Mouse (Mus musculus) urinary bladder, postnatal 25 days (tissue): ENCODE data around the gene Cideb.

Experiments used
- DNase-seq: peaks from one replicate; pipeline ENCODE4 v3.0.0; 2022; ENCODE audit warnings: low spot score

Gene Cideb

DNA sequence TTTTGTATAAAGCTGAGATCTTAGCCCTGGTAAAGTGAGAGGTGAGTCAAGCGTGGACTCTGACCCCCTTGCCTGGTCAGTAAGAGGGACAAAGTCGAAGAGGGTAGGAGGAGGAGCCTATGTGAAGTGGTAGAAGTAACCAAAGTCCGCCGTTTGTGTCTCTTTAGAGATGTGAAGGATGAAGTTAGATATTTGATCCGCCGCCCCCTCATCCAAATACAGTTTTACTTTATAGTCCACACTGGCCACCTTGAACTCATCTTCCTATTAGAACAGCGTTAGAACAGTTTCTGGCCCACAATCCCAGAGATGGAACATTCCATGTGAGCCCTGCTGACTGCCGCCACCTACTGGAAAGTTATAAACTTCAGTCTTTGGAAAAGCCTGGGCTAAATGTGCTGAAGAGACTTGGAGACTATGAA, at the start of gene Cideb:
Gene Cideb, minus strand, starts transcription at position 96 of the 422 bp plus-strand sequence.
- no peak for DNase-seq

DNA sequence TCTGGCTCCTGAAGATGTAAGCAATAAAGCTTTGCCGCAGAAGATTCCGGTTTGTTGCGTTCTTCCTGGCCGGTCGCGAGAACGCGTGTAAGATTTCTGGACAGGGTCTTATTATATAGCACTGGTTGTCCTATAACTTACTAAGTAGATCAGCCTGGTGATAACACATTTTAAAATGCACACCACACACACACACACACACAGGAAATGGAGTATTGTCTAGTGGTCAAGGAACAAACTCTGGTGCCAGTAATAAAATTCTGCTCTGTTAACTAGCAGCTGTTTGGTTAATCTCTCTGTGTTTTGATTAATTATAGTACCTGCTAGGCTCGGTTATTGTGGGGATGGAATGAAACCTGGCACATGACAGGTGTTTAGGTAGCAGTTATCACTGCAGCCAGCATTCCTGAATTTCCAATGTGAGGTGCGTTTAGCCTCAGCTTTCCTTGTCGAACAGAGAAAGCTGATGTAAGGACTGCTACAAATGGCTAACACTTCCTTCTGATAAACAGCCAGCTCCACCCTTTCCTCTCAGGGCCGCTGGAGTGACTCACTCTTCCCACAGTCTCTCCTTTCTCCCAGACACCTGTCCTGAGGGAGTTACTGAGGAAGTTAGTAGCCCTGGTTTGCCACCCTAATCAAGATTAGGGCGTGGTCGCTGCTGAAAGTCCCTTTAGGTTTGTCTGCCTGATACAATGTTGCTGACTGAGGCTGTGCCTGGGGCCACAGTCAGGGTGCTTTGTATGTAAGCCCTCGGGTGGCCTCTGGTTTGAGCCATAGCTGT, 37.3 kb upstream of the Cideb start:
- DNase-seq: peak; percentile 3

DNA sequence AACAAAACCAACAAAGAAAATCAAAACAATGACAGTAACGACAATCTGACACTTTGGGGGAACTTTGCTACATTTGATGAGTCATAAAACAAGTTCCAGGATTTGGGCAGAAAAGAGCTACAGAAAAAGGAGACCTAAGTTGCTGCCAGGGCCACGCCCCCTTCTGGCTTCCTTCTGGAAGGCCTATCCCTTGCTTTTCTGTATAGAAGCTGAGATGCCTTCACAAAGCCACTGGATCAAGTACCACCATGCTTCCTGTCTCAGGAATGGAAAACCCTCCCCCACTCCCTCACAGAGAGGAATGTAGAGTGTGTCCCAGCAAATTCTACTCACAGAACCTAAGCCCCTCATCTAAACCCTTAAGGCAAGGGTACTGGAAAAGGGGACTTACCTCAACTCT, 35.7 kb upstream of the Cideb start:
- DNase-seq: peak; percentile 5

DNA sequence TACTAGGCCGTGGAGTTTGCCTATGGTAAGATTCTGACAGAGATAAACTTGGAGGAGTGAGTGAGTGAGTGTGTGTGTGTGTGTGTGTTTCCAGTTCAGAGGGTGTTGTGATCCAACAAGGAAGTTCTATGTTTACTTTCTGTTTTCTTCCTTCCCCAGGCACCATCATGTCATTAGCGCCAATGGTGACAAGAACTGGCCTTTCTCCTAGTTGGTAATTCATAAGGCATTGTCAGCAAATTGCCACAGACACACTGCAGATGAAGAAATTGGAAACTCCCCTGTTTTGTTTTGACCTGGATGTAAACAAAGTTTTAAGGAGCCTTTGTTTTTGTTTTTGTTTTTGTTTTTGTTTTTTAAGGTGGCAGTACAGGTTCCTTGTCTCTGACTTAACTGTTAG, 35.2 kb upstream of the Cideb start:
- no peak for DNase-seq

DNA sequence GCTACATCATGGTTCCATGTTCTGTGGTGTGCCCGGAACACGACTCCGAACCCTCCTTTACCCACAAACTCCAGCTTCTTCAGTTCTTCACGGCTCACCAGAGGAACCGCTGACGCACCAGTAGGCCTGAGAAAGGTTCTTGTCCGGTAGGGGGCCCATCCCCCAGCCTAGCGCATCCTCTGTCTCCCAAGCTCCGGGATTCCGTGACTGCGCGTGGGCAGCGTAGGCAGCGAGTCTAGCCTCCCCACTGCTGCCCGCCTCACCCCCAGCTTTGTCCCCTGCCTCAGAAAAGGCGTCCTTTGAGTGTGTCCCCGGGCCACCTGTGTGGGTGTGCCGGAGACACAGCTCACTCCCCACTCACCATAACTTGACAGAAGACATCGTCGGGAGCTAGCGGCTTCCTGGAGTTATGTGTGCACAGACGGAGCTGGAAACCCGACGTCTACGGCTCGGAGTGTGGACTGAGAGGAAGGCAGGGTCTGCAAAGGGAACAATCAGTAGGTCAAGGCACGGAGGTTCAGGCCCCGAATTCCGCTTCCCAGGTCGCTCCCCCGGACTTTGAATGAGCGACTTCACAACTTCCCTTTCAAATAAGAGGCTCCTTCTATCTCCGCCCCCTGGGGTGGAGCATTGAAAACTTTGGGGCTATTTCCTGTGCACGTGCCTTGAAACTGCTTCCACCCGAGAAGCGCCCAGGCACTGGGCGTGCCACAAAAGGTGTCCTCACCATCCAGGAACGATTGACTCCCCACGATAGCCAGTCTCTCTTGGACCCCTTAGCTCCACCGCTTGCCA, 30.2 kb upstream of the Cideb start, which contains the start of gene Ripk3:
Gene Ripk3, minus strand, starts transcription at position 610 of the 795 bp plus-strand sequence.
- DNase-seq: peak; percentile 38

DNA sequence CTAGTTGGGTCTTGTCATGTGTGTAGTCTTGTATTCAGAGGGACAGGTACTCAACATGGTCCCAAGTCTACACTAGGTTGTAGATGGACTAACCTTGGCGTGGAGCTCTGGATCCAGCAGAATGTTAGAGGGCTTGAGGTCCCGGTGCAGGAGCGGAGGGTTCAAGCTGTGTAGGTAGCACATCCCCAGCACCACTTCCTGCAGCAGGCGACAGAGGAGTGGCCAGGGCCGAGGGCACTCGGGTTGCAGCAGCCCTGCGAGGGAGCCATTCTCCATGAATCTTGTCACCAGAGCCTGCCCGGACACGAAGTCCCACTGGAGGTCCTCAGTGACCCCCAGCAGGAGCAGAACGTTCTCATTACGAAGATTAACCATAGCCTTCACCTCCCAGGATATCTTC, 29.5 kb upstream of the Cideb start:
- DNase-seq: peak; percentile 2

DNA sequence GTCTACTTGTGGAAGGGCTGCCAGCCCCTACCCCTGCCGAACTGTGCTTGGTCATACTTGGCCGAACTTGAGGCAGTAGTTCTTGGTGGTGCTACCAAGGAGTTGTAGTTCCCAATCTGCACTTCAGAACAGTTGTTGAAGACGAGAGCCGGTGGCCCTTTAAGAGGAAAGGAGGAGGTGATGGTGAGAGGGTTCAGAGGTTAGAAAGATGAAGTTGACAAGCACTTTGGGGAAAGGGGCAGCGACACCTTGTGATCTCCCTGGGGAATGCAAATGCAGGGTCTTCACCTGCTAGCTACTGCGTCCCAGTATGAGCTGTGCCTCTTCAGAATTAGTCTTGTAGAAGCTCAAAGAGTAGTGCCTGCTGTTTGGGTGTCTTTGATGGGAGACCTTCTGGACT, 26.9 kb upstream of the Cideb start:
- peak; percentile 2 for DNase-seq

DNA sequence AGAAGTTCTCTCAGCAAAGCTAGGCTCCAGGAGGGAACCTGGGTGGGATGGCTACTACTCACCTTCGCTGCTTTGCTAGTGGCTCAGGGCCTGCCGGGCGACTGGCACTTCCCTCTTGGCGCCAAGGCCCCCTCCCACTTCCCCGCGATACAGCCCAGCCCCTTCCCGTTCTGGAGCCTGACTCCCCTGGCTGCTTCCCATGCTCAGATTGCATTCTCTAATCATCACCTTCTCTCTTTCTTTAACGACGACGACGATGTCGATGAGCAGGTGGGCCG, 25.6 kb upstream of the Cideb start, which contains the start of gene Adcy4:
Gene Adcy4, minus strand, starts transcription at position 138 of the 278 bp plus-strand sequence.
- DNase-seq: peak; percentile 2

DNA sequence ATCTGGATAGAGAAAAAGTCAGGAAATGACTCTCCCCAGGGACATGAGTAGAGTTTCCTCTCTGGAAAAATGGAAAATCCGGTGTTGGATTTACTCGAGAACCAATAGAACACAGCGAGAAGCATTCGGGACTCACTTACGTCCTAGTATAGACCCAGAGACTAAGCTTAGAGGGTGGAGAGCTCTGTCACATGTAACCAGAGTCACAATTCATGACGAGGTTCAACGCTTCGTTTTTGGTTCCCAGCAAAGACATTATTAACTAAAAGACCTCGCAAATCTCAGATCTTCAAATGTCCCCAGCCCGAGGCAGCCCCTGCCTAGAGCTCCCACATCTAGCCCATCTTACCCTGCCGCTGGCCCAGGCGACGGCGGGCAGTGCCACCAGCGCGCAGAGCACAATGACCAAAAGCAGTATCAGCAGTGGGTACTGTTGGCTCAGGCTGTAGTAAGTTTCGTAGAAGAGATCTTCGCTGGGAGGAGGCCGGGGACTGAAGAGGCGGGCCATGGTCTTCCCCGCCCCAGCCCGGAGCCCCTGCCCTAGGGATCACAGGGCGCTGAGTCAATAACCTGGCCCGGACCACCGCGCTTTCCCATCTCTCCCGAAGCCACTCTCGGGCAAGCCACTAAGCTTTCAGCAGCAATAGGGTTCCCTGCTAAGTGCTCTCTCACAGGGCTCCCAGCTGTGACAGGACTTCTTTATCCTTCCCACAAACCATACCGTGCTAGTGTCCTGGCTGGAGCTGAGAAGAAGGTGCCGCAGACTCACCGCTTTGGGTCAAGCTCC, 25.1 kb upstream of the Cideb start:
- DNase-seq: peak; percentile 11

DNA sequence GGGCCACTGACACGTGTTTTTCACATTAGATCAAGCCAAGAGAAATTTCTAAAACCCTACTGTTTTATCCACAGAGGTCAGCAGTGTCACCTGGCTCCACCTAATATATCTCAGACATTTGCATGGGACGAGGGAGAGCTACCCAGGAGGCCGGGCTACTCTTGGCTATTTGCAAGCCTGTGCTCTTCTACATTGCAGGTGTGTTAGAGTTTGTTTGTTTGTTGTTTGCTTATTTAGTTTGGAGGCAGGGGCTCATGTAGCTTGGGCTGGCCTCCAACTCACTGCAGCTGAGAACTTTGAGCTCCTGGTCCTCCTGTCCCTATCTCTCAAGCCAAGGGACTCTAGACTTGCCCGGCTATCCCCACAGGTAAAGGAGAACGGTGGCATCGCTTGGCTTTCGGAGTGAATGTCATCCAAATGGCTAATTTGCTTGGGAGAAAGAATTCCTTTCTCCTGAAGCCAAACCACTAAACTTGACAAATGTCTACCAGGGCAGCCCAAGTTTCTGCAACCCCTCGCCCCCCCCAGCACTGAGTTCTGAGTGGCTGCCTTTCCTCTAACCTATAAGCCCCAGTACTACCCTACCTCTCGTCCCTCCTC, 24.2 kb upstream of the Cideb start:
- peak; percentile 2 for DNase-seq

DNA sequence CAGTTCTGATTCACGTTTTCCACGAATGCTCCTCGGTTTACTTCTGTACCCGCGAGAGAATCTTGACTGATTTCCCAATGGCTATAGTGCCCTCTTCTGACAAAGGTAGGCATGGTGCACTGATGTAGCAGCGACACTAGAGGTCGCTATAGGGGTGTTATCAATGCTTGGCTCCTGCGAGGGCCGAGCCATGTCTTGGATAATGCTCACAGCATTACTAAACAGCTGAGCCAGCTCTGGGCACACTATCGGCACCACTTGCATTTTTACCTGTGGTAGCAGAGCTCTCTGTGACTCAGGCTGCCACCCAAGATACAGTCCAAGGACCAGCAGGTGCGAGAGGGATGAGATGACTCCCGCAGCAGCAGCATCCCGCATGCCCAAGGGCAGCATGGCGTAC, 23.1 kb upstream of the Cideb start:
- DNase-seq: peak; percentile 58

DNA sequence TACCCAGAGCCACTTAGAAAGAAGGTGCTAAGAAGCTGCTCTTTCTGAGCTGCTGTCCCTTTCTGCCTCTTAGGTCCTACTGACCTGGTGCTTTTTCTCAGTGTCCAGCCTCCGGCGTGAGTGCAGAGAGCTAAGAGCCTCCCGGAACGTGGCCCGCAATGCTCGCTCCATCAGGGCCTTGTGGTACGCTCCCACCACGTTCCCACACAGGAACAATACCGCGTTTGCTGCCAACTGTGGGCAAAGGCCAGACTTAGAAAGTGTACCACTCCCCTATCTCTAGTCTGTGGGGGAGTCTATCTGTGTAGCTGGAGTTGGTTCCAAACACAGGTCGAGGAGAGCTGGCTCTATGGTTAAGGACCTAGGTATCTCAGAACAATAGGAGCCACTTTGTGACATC, 22.5 kb upstream of the Cideb start:
- peak; percentile 3 for DNase-seq

DNA sequence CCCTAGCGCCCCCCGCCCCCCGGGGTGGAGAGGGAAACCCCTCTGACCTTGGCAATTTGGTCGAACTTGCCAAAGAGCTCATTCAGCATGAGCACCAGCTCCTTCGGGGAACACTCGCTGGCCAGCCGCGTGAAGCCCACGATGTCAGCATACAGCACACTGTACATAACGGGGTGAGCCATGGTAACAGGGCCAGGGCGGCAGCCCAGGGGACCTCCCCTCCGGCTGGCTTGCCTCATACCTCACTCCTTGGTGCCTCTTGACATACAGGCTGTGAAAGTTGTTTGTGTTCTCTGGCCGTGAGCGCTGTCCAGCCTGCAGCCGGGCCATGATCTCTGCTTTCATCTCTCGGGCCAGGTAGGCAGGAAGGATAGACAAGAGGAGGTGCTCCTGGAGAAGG, 21.4 kb upstream of the Cideb start:
- DNase-seq: no peak

DNA sequence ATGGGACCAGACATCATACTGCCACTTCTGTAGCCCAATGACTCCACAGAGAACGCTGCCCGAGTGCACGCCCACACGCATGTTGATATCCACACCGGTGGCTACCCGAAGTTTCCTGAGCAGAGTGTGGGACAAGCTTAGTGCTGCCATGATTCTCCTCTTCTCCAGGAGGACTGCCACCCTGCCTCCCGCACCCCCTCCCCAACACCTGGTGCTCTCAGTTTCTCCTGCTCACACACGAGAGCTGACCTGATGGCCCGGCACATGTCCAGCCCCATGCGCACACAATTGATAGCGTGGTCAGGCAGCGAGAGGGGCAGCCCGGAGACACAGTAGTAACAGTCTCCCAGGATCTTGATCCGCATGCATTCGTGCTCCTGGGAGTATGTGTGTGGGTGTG, 20.4 kb upstream of the Cideb start:
- DNase-seq: no peak

DNA sequence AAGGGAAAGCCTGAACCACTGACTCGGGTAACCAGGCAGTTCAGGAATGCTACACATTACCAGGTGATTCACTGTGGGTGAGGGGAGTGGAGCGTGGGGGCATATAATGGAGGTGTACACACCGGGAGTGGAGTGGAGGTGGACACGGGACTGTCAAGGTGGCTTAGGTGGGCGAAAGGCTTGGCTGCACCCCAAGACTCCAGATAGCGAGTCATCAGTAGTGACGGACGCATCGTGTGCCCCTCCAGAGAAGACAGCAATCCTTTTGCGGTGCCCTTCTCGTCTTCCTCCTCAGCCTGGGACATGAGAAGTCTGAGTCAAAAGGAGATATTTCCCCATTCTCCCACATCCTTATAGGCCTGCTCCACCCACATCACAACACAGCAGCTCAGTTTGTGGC, 19.5 kb upstream of the Cideb start:
- DNase-seq: no peak

DNA sequence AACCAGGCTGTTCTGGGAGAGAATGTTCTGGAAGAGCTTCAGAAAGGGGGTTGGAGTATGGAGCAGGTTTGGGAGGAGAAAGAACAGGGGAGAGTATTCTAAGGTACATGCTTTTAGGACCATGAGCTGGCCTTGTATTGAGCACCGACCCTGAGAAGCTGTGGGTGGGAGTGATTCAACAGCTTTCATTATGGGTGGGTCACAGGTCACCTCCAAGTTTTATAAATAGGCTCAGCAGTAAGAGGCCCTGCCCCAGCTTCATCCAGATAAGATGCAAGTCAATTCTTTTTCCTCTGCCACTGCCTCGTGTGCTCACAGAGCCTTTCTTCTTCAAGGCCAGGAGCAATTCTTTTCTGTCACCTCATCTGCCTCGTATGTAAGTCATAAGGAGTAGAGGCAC, 18.9 kb upstream of the Cideb start:
- no peak for DNase-seq

DNA sequence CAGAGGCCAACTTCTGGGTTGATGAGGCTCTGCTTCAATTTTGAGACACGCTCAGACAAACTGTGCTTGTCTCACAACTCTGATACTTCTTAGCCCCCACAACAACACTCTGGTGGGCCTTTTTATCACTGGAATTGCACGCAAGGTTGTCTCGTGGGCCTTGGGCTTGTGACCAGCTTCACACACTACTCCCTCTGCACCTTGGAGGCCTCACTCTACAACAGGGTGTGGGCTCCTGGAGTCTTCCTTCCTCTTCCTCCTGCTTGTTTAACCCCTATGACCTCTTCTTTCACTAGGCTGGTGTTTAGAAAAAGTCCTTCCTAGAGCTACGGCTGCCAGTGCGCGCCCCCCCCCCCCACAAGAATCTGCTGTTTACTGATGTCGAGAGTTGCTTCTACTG, 18.5 kb upstream of the Cideb start:
- no peak for DNase-seq

DNA sequence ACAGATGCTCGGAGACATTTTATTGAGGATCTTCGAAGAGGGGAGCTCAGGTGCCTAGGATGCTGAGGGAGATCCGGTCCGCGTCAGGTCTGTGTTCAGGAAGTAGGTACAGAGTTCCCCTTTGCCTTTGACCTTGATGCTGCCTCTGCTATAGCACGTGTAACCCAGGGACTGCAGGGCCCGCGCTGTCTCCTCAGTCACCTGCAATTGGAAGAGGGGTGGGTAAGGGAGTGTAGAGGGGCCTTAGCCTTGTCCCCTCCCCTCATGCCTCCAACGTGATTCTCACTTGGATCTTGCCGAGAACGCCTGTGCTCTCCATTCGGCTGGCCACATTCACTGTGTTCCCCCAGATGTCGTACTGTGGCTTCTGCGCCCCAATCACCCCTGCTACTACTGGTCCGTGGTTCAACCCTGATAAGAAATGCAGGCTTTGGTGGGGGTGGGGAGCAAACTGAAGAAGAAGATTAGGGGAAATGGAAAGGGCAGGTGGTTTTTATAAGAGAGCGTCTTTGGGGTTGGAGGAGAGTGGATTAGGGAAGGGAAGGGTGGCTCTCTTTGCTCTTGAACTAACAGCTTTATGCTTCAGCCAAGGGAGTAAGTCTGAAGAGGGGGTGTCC, 10.9 kb upstream of the Cideb start:
- DNase-seq: no peak

DNA sequence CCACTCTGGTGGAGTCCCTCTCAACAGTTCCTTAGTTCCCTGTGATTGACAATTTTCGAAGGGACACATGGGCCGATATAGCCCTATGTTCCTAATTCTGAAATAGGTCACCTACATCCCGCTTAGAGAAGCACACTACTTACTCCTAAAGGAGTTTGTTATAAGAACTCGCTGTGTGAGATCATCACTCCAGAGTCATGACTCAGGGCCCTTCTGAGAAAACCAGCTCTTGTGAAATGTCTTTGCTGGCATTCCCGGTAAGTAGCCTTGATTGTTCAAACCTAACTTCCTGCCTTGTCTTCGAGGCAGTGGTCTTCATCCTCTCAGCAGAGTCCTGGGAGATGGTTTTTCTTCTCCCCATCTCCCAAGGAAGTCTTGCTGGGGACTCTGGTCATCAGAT, 10.3 kb upstream of the Cideb start:
- no peak for DNase-seq

DNA sequence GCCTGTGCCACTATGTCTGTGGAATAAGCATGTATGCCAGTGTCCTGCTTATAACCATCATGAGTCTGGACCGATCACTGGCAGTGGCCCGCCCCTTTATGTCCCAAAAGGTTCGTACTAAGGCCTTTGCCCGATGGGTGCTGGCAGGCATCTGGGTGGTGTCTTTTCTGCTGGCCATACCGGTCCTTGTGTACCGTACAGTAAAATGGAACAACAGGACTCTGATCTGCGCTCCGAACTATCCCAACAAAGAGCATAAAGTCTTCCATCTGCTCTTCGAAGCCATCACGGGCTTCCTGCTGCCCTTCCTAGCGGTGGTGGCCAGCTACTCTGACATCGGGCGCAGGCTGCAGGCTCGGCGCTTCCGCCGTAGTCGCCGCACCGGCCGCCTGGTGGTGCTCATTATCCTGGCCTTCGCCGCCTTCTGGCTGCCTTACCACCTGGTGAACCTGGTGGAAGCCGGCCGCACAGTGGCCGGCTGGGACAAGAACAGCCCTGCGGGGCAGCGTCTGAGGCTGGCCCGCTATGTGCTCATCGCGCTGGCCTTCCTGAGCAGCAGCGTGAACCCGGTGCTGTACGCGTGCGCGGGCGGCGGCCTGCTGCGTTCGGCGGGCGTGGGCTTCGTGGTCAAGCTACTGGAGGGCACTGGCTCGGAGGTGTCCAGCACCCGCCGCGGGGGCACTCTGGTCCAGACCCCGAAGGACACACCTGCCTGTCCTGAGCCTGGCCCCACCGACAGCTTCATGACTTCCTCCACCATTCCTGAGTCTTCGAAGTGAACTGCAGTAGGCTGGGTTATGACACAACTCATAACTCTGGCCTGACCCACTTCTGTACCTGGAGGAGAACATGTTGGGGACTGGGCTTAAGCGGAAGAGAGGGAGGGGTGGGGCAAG, 9.5 kb upstream of the Cideb start:
- DNase-seq: peak; percentile 59

DNA sequence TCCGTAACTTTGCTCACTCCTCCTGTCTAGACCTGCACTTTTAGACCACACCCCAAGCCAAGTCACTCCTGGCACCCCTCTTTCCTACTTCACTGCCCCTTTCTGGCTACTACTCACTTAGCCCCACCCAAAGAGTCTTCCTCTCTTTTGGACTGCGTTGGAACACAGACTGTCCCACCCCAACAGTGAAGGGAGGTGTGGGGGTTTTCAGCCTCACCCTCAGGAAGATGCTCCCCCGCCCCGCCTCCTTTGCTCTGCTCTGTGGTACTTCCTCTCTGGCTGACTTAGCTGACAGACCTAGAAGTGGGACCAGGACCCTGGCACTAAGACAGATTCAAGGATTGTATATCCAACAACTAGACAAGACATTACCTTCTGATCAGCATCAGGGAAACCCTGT, 7.4 kb upstream of the Cideb start, which contains the start of gene Ltb4r1:
Gene Ltb4r1, plus strand, starts transcription at position 267 of the 400 bp plus-strand sequence.
- DNase-seq: no peak
